Mouse (Mus musculus) heart, adult 9 months (tissue): ENCODE results near the gene Enpep.

Experiments
- DNase-seq, 2 experiments: peaks; one replicate each; pipeline ENCODE4 v3.0.0; 2022; ENCODE audit warnings: low spot score in 2 of 2

The Enpep gene

GRCm38 (mm10) chr3:129312511-129312910 is 20.0 kb downstream of the Enpep start:
- no peak for DNase-seq

GRCm38 (mm10) chr3:129311951-129312350 is 20.6 kb downstream of the Enpep start:
- DNase-seq = peak; percentile 25 to 47

GRCm38 (mm10) chr3:129309926-129310325 is 22.6 kb downstream of the Enpep start:
- no peak for DNase-seq

- no peak for DNase-seq
These were observed 23.6 kb downstream of the Enpep start for GRCm38 (mm10) chr3:129308876-129309275.

- peak in 1 of 2 experiments; percentile 28 for DNase-seq
These were observed 24.3 kb downstream of the Enpep start for GRCm38 (mm10) chr3:129308102-129308752.

GRCm38 (mm10) chr3:129303941-129304340 is 28.6 kb downstream of the Enpep start:
- DNase-seq = no peak

- DNase-seq = no peak
These were observed 32.6 kb downstream of the Enpep start for GRCm38 (mm10) chr3:129299874-129300273.

- no peak for DNase-seq
These were observed 33.9 kb downstream of the Enpep start for GRCm38 (mm10) chr3:129298606-129299005.

GRCm38 (mm10) chr3:129296994-129297393 is 35.5 kb downstream of the Enpep start:
- peak in 1 of 2 experiments; percentile 17 for DNase-seq

- no peak for DNase-seq
These were observed 36.6 kb downstream of the Enpep start for GRCm38 (mm10) chr3:129295883-129296282.

- no peak for DNase-seq
These were observed 43.0 kb downstream of the Enpep start for GRCm38 (mm10) chr3:129289536-129289935.

GRCm38 (mm10) chr3:129287140-129287539 is 45.4 kb downstream of the Enpep start:
- DNase-seq = peak in 1 of 2 experiments; percentile 4

GRCm38 (mm10) chr3:129286426-129286825 is 46.1 kb downstream of the Enpep start:
- no peak for DNase-seq

GRCm38 (mm10) chr3:129284326-129284725 is 48.2 kb downstream of the Enpep start:
- DNase-seq = no peak

- no peak for DNase-seq
These were observed 53.1 kb downstream of the Enpep start for GRCm38 (mm10) chr3:129279441-129279840.

GRCm38 (mm10) chr3:129273156-129273831 is 59.2 kb downstream of the Enpep start:
- no peak for DNase-seq

GRCm38 (mm10) chr3:129270044-129270443 is 62.5 kb downstream of the Enpep start:
- DNase-seq = no peak

- no peak for DNase-seq
These were observed 63.4 kb downstream of the Enpep start for GRCm38 (mm10) chr3:129268886-129269683.

- no peak for DNase-seq
These were observed 74.0 kb downstream of the Enpep start for GRCm38 (mm10) chr3:129258497-129258896.

- DNase-seq = peak in 1 of 2 experiments; percentile 4
These were observed 75.8 kb downstream of the Enpep start for GRCm38 (mm10) chr3:129256766-129257165.

- no peak for DNase-seq
These were observed 76.2 kb downstream of the Enpep start for GRCm38 (mm10) chr3:129256283-129256682.

- DNase-seq = no peak
These were observed 78.3 kb downstream of the Enpep start for GRCm38 (mm10) chr3:129254246-129254645.
